Mouse (Mus musculus) ES-Bruce4 (cell line): Measurements from ENCODE around the gene Tstd2.

Experiments used
- CTCF ChIP-seq: IDR thresholded peaks from one replicate; pipeline ENCODE4 v1.8.1; 2011; ENCODE audit warnings: low read depth, low read length
- EP300 ChIP-seq: IDR thresholded peaks from 2 replicates; pipeline ENCODE4 v1.6.1; 2011; ENCODE audit warnings: low read depth, low read length; ENCODE audit not compliant: insufficient read depth
- POLR2A ChIP-seq: IDR thresholded peaks from one replicate; pipeline ENCODE4 v1.8.1; 2011; ENCODE audit warnings: low read length; ENCODE audit not compliant: insufficient read depth

GRCm38 (mm10) chr4:46095826-46096159 is 42.7 kb downstream of the Tstd2 start:
- TF ChIP-seq CTCF (no peak), POLR2A (no peak), EP300 (no peak)
